Mouse (Mus musculus) brown adipose tissue, adult 24 weeks (tissue): Measurements from ENCODE around the gene Carmil1. TPM values are rescaled to one million over a fixed set of nuclear protein-coding genes. Genes with fewer than 3 reads are reported as not detected.
"Not testable (repeated sequence)": the region's sequence is repeated elsewhere in the genome, so short reads cannot be mapped to it uniquely, and the experiment has no call there.

Source experiments
- H3K27ac ChIP-seq: fragments of 200-500 bp; replicated peaks from 2 replicates; pipeline ENCODE4 v1.5.1; 2012; ENCODE audit warnings: low read depth, mild to moderate bottlenecking, low read length
- H3K4me1 ChIP-seq: fragments of 200-500 bp; 2 replicates; pipeline ENCODE4 v1.6.1; 2012; ENCODE audit warnings: low read length, mixed read lengths; ENCODE audit not compliant: control insufficient read depth, insufficient read depth, insufficient read length
- H3K4me3 ChIP-seq: fragments of 200-500 bp; 2 replicates; pipeline ENCODE4 v1.5.1; 2012; ENCODE audit warnings: low read depth, mild to moderate bottlenecking, low read length, moderate library complexity; ENCODE audit not compliant: insufficient read depth
- polyA plus RNA-seq: library from polyadenylated mRNA; stranded (reverse); fragments of >200 nt; gene quantifications from 2 replicates; pipeline ENCODE4 v1.2.4, GENCODE M21; 2012; ENCODE audit not compliant: missing spikeins, insufficient read depth, insufficient read length

The Carmil1 gene
- polyA plus RNA-seq, 1 experiment = 4.8 TPM

GRCm38 (mm10) chr13:24130741-24131140 lies 149.9 kb downstream of the Carmil1 start:
- Histone ChIP-seq H3K27ac (no peak overlapping the region), H3K4me3 (no peak overlapping the region), H3K4me1 (no peaks in the 10 kb centered on the region)

GRCm38 (mm10) chr13:24128731-24129130 lies 151.9 kb downstream of the Carmil1 start:
- Histone ChIP-seq H3K27ac (no peak overlapping the region), H3K4me1 (no peaks in the 10 kb centered on the region), H3K4me3 (no peak overlapping the region)

GRCm38 (mm10) chr13:24125865-24126264 lies 154.7 kb downstream of the Carmil1 start:
- Histone ChIP-seq H3K27ac (no peak overlapping the region), H3K4me3 (no peak overlapping the region), H3K4me1 (no peaks in the 10 kb centered on the region)

- no peaks in the 10 kb centered on the region for H3K4me1 ChIP-seq
- H3K4me3 ChIP-seq = no peak overlapping the region
- no peak overlapping the region for H3K27ac ChIP-seq
Observed at GRCm38 (mm10) chr13:24117181-24117812, 163.3 kb downstream of the Carmil1 start.

- no peak overlapping the region for H3K27ac ChIP-seq
- H3K4me1 ChIP-seq = no peaks in the 10 kb centered on the region
- no peak overlapping the region for H3K4me3 ChIP-seq
Observed at GRCm38 (mm10) chr13:24112689-24113348, 167.8 kb downstream of the Carmil1 start.

- Histone ChIP-seq H3K27ac (no peak overlapping the region), H3K4me3 (no peak overlapping the region), H3K4me1 (no peaks in the 10 kb centered on the region)
Observed at GRCm38 (mm10) chr13:24110329-24110728, 170.3 kb downstream of the Carmil1 start.

- Histone ChIP-seq H3K4me1 (no peaks in the 10 kb centered on the region), H3K27ac (no peak overlapping the region), H3K4me3 (no peak overlapping the region)
Observed at GRCm38 (mm10) chr13:24108282-24108681, 172.3 kb downstream of the Carmil1 start.

- Histone ChIP-seq H3K4me3 (no peak overlapping the region), H3K4me1 (no peaks in the 10 kb centered on the region), H3K27ac (no peak overlapping the region)
Observed at GRCm38 (mm10) chr13:24107058-24107457, 173.5 kb downstream of the Carmil1 start.

- no peak overlapping the region for H3K4me3 ChIP-seq
- H3K27ac ChIP-seq = no peak overlapping the region
- no peaks in the 10 kb centered on the region for H3K4me1 ChIP-seq
Observed at GRCm38 (mm10) chr13:24105838-24106237, 174.8 kb downstream of the Carmil1 start.

- Histone ChIP-seq H3K27ac (no peak overlapping the region), H3K4me1 (no peaks in the 10 kb centered on the region), H3K4me3 (no peak overlapping the region)
Observed at GRCm38 (mm10) chr13:24105340-24105669, 175.3 kb downstream of the Carmil1 start.

GRCm38 (mm10) chr13:24104611-24105339 lies 175.8 kb downstream of the Carmil1 start:
- not testable (repeated sequence) for H3K4me3 ChIP-seq, H3K27ac ChIP-seq, H3K4me1 ChIP-seq

- Histone ChIP-seq H3K4me1 (no peaks in the 10 kb centered on the region), H3K27ac (no peak overlapping the region), H3K4me3 (no peak overlapping the region)
Observed at GRCm38 (mm10) chr13:24104016-24104415, 176.6 kb downstream of the Carmil1 start.

GRCm38 (mm10) chr13:24103152-24103551 lies 177.4 kb downstream of the Carmil1 start:
- Histone ChIP-seq H3K4me3 (no peak overlapping the region), H3K4me1 (no peaks in the 10 kb centered on the region), H3K27ac (no peak overlapping the region)

GRCm38 (mm10) chr13:24102256-24102655 lies 178.3 kb downstream of the Carmil1 start:
- H3K4me3 ChIP-seq = no peak overlapping the region
- H3K27ac ChIP-seq = no peak overlapping the region
- no peaks in the 10 kb centered on the region for H3K4me1 ChIP-seq

GRCm38 (mm10) chr13:24101157-24102130 lies 179.2 kb downstream of the Carmil1 start:
- H3K27ac ChIP-seq = no peak overlapping the region
- no peak overlapping the region for H3K4me3 ChIP-seq
- H3K4me1 ChIP-seq = no peaks in the 10 kb centered on the region
